Mouse (Mus musculus) liver, embryonic 16.5 days (tissue): Measurements from ENCODE around the gene Entpd1. TPM values are rescaled to one million over a fixed set of nuclear protein-coding genes. Genes with fewer than 3 reads are reported as not detected.

ENCODE experiments used
- ATAC-seq: fragments of 200-750 bp; cut with Nextera tagmentation; 2 replicates; pipeline ENCODE4 v1.8.0; 2017; ENCODE audit warnings: low read depth, mild to moderate bottlenecking, moderate number of reproducible peaks, moderate library complexity
- H3K27ac ChIP-seq: fragments of 300-500 bp; sonication (generic); 2 replicates; pipeline ENCODE4 v1.5.1; 2014; ENCODE audit warnings: mild to moderate bottlenecking, low read length
- H3K27me3 ChIP-seq: fragments of 300-500 bp; sonication (generic); 2 replicates; pipeline ENCODE4 v1.6.1; 2014; ENCODE audit warnings: low read depth, low read length, mixed read lengths; ENCODE audit not compliant: control insufficient read depth, insufficient read depth
- H3K36me3 ChIP-seq: fragments of 300-500 bp; sonication (generic); 2 replicates; pipeline ENCODE4 v1.6.1; 2014; ENCODE audit warnings: mild to moderate bottlenecking; ENCODE audit not compliant: control insufficient read depth, insufficient read depth
- H3K4me1 ChIP-seq: fragments of 300-500 bp; sonication (generic); 2 replicates; pipeline ENCODE4 v1.6.1; 2014; ENCODE audit warnings: low read depth, low read length, mixed read lengths; ENCODE audit not compliant: control insufficient read depth
- H3K4me2 ChIP-seq: fragments of 300-500 bp; sonication (generic); 2 replicates; pipeline ENCODE4 v1.6.1; 2014; ENCODE audit warnings: low read depth, low read length, mixed read lengths
- H3K4me3 ChIP-seq: fragments of 300-500 bp; sonication (generic); 2 replicates; pipeline ENCODE4 v1.5.1; 2014; ENCODE audit warnings: low read depth, mild to moderate bottlenecking, low read length
- H3K9ac ChIP-seq: fragments of 300-500 bp; sonication (generic); 2 replicates; pipeline ENCODE4 v1.6.1; 2014; ENCODE audit warnings: low read depth, low read length
- H3K9me3 ChIP-seq: fragments of 300-500 bp; sonication (generic); replicated peaks from 2 replicates; pipeline ENCODE4 v1.6.1; 2016; ENCODE audit warnings: low read length; ENCODE audit not compliant: control insufficient read depth
- WGBS: fragments of 180-500 bp; shearing (Covaris S2); extraction: QIAGEN DNeasy Blood & Tissue Kit; methylation state at CpG from one replicate; pipeline ENCODE4 v1.1.7; 2014; ENCODE audit not compliant: insufficient replicate concordance; 5-methylcytosine and 5-hydroxymethylcytosine counted together
- polyA plus RNA-seq: library from polyadenylated mRNA; unstranded; fragments of >200 nt; fragmentation: Nextera tagmentation; extraction: Ambion mirVana; gene quantifications from 2 replicates; pipeline ENCODE4 v1.2.1, GENCODE M21; 2015

The Entpd1 gene
- polyA plus RNA-seq, 1 experiment from 2014 or later: 4.7 TPM

DNA sequence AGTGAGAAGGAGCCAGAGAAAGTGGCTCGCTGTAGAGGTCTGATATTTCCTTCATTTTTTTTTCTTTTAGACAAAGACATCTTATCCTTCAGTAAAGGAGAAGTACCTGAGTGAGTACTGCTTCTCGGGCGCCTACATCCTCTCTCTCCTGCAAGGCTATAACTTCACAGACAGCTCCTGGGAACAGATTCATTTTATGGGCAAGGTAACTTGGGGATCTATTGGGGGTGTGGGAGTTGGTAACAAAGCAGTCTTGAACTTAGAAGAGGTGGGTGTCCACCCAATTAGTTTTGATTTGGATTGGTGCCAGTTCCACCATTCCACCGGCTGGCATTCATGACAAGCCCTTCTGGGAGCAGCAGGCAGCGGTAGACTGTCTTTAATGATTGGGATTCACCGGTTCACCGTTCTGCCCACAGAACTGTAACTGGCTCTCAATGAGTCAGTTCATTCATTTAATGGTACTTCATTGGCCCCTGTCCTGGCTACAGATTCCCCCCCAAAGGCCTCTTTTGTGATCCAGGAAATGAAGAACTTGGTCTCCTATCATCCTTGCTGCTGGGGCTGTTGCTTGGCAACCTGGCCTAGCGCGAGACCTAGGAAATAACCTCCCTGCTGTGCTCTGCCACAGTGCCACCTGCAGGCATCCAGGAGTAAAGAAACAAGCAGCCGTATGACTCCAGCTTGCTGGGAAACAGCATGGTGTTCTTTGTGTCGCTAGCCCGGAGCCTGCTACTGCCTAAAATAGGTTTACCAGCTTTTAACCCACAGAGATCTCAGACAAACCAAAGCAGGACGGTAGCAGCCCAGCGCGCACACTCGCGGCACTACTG, 124.7 kb downstream of the Entpd1 start:
- Histone ChIP-seq H3K36me3 (no peaks in the 10 kb centered on the region), H3K4me2 (peak overlapping the region; percentile 17; the same call in 1 of the 2 replicates), H3K4me1 (no peaks in the 10 kb centered on the region), H3K4me3 (no peak overlapping the region), H3K9ac (no peak overlapping the region), H3K27ac (no peak overlapping the region), H3K27me3 (no peaks in the 10 kb centered on the region), H3K9me3 (no peaks in the 10 kb centered on the region)
- 24% methylated on average over 17 of the region's 17 CpGs for WGBS
- peak; percentile 55; the same call in 1 of the 2 replicates for ATAC-seq

DNA sequence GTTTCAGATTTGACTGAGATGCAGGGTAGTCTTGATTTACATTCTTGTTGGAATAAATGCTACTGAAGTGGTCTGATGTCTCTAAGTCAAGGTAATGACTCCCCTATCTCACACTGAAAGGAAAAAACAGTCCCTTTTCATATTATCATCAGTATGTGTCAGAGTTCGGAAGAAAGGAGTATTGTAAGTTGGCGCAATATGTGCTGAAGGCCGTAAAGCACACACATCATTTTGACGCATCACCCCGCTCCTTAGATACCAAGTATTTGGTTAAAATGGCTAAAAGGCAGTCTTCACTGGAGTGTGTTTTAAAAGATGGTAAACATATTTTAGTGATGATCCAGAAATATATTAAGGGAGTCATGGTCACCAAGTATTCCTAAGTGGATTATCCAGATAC, 125.4 kb downstream of the Entpd1 start:
- no peak overlapping the region; the same call in 1 of the 2 replicates for H3K4me2 ChIP-seq
- WGBS: 76% methylated on average over 5 of the region's 5 CpGs

DNA sequence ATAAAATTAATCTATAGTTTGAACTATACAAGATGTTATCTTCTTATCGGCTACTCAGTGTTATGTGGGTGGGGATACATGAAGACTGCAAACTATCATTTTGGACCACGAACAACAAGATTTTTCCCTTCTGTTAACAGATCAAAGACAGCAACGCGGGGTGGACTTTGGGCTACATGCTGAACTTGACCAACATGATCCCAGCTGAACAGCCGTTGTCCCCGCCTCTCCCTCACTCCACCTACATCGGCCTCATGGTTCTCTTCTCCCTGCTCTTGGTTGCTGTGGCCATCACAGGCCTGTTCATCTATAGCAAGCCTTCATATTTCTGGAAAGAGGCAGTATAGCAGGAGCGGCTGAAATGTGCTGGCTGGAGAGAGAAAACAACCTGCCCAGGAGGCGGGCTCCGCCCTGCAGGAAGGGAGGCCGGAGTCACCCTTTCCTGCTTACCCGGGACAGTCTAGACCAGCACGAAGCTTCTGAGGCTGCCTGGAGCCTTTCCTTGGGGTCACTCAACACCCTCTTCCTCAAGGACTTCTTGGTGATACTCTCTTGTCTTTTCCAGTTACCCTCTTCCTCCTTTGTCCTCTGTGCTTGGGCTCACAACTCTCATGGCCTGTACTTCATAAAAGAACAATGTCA, 126.6 kb downstream of the Entpd1 start:
- Histone ChIP-seq H3K4me1 (no peaks in the 10 kb centered on the region), H3K4me3 (no peak overlapping the region), H3K9ac (no peak overlapping the region), H3K36me3 (no peaks in the 10 kb centered on the region), H3K27ac (no peak overlapping the region), H3K4me2 (no peak overlapping the region), H3K9me3 (no peaks in the 10 kb centered on the region), H3K27me3 (no peaks in the 10 kb centered on the region)
- ATAC-seq: 0 out of 2 replicates have a peak, but pooled peaks have one; percentile 27
- 59% methylated on average over 13 of the region's 13 CpGs for WGBS

More for the DNA sequence above, 125.4 kb downstream of the Entpd1 start:
- Histone ChIP-seq H3K4me1 (no peaks in the 10 kb centered on the region), H3K9me3 (no peaks in the 10 kb centered on the region), H3K4me3 (no peak overlapping the region), H3K36me3 (no peaks in the 10 kb centered on the region), H3K27me3 (no peaks in the 10 kb centered on the region), H3K27ac (no peak overlapping the region), H3K9ac (no peak overlapping the region)
- ATAC-seq: no peak

DNA sequence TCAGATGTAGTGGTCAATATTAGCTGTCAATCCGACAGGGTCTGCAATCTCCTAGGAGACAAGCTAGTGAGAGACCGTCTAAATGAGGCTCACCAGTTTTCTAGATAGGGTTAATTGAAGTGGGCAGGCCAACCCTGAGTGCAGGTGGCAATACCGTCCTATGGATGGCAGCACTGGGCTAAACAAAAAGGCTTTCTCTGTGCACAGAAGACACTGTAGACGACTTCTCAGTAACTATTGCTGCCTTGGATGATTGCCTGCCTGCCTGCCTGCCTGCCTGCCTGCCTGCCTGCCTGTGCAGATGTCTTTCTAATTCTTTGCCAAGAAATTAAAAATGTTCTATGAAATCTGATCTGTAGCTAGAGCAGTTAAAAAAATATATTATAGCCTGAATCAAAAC, 134.4 kb downstream of the Entpd1 start:
- H3K4me3 ChIP-seq: no peak overlapping the region
- no peak for ATAC-seq
- no peaks in the 10 kb centered on the region for H3K27me3 ChIP-seq
- no peaks in the 10 kb centered on the region for H3K9me3 ChIP-seq
- H3K27ac ChIP-seq: no peak overlapping the region
- WGBS: 35% methylated on average over 4 of the region's 4 CpGs
- no peaks in the 10 kb centered on the region for H3K36me3 ChIP-seq
- H3K4me2 ChIP-seq: no peak overlapping the region
- H3K9ac ChIP-seq: no peak overlapping the region
- H3K4me1 ChIP-seq: no peaks in the 10 kb centered on the region

DNA sequence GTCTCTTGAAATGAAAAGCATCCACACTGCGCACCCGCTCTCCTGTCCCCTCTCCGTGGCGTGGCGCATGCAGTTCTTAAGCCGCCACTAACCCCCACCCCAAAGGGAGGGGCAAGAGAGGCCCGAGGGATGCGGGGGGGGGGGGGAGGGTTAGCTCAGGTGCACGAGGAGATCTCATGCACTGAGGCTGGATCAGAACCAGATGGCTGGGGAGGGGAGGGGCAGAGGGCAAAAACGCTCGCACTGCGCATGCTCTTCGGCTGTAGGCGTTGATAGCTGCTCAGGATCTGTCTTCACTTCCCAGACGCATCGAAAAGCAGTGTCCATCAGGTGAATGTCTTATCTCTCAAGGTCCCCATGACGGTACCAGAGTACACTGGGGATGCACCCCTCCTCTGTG, 136.4 kb downstream of the Entpd1 start, which contains the start of gene Cc2d2b:
Gene Cc2d2b, plus strand, starts transcription at position 195 of the 400 bp plus-strand sequence.
- WGBS: 71% methylated on average over 17 of the region's 17 CpGs
- H3K27ac ChIP-seq: no peak within 1 kb of the TSS
- no peak within 1 kb of the TSS for H3K9ac ChIP-seq
- no peak within 1 kb of the TSS for H3K4me2 ChIP-seq
- no peaks in the 10 kb centered on the region for H3K4me1 ChIP-seq
- no peaks in the 10 kb centered on the region for H3K27me3 ChIP-seq
- H3K36me3 ChIP-seq: no peaks in the 10 kb centered on the region
- H3K9me3 ChIP-seq: no peaks in the 10 kb centered on the region
- no peak for ATAC-seq
- no peak within 1 kb of the TSS for H3K4me3 ChIP-seq

DNA sequence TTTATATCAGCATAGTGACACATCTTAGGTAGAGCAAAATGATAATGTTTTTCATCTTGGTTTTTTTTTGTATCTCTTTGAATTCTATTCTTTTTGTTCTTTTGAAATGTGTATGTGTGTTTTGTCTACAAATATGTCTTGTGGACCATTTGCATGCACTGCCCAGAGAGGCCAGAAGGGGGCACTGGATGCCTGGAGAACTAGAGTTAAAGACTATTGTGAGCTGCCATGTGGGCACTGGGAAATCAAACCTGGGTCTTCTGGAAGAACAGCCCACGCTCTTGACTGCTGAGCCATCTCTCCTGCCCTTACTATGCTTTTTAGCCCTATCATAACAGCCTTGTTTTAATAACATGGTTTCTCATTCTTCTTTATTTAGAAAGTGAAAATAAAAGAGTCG, 142.1 kb downstream of the Entpd1 start:
- Histone ChIP-seq H3K4me2 (no peak overlapping the region), H3K36me3 (no peaks in the 10 kb centered on the region), H3K27me3 (no peaks in the 10 kb centered on the region), H3K9ac (no peak overlapping the region), H3K27ac (no peak overlapping the region), H3K9me3 (no peaks in the 10 kb centered on the region), H3K4me1 (no peaks in the 10 kb centered on the region; the same call in 1 of the 2 replicates), H3K4me3 (no peak overlapping the region)
- no peak for ATAC-seq
- 67% methylated on average over 2 of the region's 2 CpGs for WGBS

DNA sequence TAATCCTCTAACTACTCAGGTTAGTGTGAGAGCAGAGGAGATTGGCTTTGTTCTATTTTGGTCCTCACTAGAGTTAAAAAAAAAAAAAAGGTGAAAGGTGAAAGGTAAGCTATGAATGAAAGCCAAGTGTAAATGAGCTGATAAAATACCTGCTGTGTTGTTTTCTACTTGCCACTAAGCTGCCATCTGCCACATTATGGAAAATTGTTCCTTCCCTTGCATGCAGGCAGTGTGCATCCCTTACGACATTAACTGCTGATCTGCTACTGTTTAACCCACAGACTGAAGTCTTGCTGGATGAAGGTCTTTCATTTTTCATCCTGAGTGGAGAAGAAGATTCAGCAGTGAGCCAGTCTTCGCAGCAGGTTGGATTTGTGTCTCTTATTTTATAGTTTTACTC, 147.9 kb downstream of the Entpd1 start:
- no peak for ATAC-seq
- 73% methylated on average over 2 of the region's 2 CpGs for WGBS
- Histone ChIP-seq H3K4me1 (no peaks in the 10 kb centered on the region; the same call in 1 of the 2 replicates), H3K9me3 (no peaks in the 10 kb centered on the region), H3K9ac (no peak overlapping the region), H3K27ac (no peak overlapping the region), H3K27me3 (no peaks in the 10 kb centered on the region; the same call in 1 of the 2 replicates), H3K4me2 (no peak overlapping the region), H3K4me3 (no peak overlapping the region), H3K36me3 (no peaks in the 10 kb centered on the region)

DNA sequence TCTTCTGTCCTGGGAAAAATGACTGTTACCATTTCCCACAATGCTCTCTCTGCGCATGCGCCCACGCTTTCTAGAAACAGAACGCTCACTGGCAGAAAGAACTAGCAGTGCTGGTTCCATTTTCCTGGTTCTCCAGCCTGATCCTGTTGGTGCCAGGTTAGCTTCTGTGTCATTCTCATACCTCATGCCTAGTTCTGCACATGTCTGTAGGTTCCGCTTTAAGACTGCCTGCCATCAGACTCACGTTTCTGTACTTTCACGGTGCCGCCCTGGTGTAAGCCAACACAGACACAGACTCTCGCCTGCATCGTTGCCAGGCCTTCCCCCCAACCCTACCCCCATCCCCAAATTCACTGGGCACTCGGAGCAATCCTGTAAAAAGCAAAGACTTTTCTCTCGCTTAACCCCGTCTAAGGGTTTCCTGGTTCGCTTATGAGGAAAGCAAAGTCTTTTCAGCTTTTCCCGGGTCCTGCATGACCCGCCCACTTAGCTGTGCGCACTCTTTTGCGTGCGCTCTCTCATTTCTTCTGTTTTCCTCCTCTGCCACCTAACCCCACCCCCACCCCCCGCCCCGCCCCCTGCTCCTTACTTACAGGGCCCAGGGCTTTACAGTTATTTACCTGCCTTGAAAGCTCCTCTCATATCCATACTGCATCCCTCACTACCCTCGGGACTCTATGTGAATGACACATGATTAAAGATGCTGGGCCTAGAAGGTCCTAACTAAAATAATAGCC, 150.0 kb downstream of the Entpd1 start:
- Histone ChIP-seq H3K27ac (no peak overlapping the region), H3K4me3 (peak overlapping the region; percentile 49), H3K27me3 (no peaks in the 10 kb centered on the region; the same call in 1 of the 2 replicates), H3K4me1 (no peaks in the 10 kb centered on the region; the same call in 1 of the 2 replicates), H3K9me3 (no peaks in the 10 kb centered on the region), H3K36me3 (no peaks in the 10 kb centered on the region), H3K4me2 (peak overlapping the region; percentile 53), H3K9ac (peak overlapping the region; percentile 42; the same call in 1 of the 2 replicates)
- ATAC-seq: no peak
- 35% methylated on average over 22 of the region's 22 CpGs for WGBS
